Mouse (Mus musculus): ENCODE results near the gene Tjp3. TPM values are rescaled to one million over a fixed set of nuclear protein-coding genes. Genes with fewer than 3 reads are reported as not detected.
A peak's percentile ranks its signal among the peaks of the same experiment; 100 is the strongest.
"Not testable (repeated sequence)": the region's sequence is repeated elsewhere in the genome, so short reads cannot be mapped to it uniquely, and the experiment has no call there.

Gene Tjp3
- polyA plus RNA-seq, 1 experiment: 13.2 TPM

DNA sequence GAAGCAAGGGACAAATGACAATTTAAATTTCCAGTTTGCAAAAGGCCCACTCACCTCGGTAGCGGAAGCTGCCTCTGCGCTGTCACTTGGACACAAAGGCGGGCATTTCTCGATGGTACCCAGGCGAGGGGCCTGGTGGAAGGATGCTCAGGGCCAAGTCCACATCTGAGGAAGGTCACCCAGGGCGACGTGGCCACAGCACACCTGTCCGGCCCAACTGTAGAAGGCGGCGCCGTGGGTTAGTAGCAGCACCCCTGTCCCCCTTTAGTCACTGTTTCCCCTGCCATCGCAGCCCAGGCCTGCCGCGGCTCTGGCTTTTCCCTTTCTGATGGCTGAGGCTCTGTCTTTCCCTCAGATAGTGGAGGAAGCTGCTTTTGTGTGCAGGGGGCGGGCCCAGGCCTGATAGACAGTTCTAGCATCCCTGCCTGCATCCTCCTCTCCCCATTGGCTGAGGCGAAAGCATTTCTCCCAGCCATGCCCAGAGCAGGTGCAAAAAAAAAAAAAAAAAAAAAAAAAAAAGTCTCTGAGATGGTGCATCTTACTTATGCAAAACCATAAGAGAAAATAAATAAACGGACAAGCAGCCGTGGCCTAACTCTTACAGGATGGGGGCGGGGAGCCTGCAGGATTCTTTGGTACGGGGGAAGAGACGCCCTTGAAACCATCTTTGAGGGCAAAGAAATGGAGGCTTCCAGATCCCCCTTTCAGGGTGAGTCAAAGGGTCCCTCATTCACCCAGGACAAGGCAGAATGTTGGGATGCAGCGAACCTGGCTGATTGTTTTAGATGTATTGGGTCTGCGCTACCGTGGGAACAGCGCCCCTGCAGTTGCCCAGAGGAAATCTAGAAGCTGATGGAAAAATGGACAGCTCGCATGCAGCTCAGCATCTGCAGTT lies 60.7 kb downstream of the Tjp3 start, which contains the start of gene Atcay:
Gene Atcay (minus strand): TSS at position 396 of the 895 bp plus-strand sequence.
- Histone ChIP-seq H3K4me3 (ENCODE audit: insufficient read depth, low read depth, low read length) (no peak within 1 kb of the TSS), H3K4me1 (ENCODE audit: control insufficient read depth, insufficient read depth, low read length) (0 out of 2 replicates have a peak, but pooled peaks cover 3% of the 10 kb centered on the region), H3K27me3 (replicated peaks; ENCODE audit: control insufficient read depth, insufficient read depth, low read length) (no peaks in the 10 kb centered on the region), H3K27ac (ENCODE audit: insufficient read depth, low read depth, low read length) (no peak within 1 kb of the TSS), H3K36me3 (ENCODE audit: control insufficient read depth, insufficient read depth, low read length) (no peaks in the 10 kb centered on the region)
- WGBS: 9% methylated on average over 27 of the region's 27 CpGs
- TF ChIP-seq POLR2A (IDR thresholded peaks at IDR 0.05; ENCODE audit: low read depth, low read length) (no peak), CTCF (conservative IDR thresholded peaks at IDR 0.05; ENCODE audit: insufficient read depth, insufficient read length, low read depth, low read length) (peak; percentile 64)
- DNase-seq: no peak

GRCm38 (mm10) chr10:81229735-81230437 lies 61.5 kb downstream of the Tjp3 start:
- TF ChIP-seq CTCF (conservative IDR thresholded peaks at IDR 0.05; ENCODE audit: insufficient read depth, insufficient read length, low read depth, low read length): no peak
- TF ChIP-seq POLR2A (IDR thresholded peaks at IDR 0.05; ENCODE audit: low read depth, low read length): no peak
- no peaks in the 10 kb centered on the region for H3K27me3 ChIP-seq (replicated peaks; ENCODE audit: control insufficient read depth, insufficient read depth, low read length)
- H3K4me1 ChIP-seq (ENCODE audit: control insufficient read depth, insufficient read depth, low read length): 0 out of 2 replicates have a peak, but pooled peaks cover 3% of the 10 kb centered on the region
- no peak for DNase-seq
- no peaks in the 10 kb centered on the region for H3K36me3 ChIP-seq (ENCODE audit: control insufficient read depth, insufficient read depth, low read length)
- no peak overlapping the region for H3K4me3 ChIP-seq (ENCODE audit: insufficient read depth, low read depth, low read length)
- no peak overlapping the region for H3K27ac ChIP-seq (ENCODE audit: insufficient read depth, low read depth, low read length)
- WGBS: 19% methylated on average over 20 of the region's 20 CpGs

DNA sequence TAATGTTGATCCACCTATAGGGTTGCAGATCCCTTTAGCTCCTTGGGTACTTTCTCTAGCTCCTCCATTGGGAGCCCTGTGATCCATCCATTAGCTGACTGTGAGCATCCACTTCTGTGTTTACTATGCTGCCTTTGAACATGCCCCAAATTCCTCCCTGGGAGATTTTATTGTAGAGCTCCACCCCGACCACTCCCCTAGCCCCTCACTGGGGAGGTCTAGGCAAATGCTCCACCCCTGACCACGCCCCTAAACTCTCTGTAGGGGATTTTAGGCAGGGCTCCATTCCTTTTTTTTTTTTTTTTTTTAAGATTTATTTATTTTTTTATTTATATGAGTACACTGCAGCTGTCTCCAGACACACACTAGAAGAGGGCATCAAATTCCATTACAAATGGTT lies 67.7 kb downstream of the Tjp3 start:
- DNase-seq; H3K4me3 ChIP-seq (ENCODE audit: insufficient read depth, low read depth, low read length): not testable (repeated sequence)
- 50% methylated on average over 2 of the region's 2 CpGs for WGBS

More for the DNA sequence above, 67.7 kb downstream of the Tjp3 start:
- not testable (repeated sequence) for H3K4me1 ChIP-seq (ENCODE audit: control insufficient read depth, insufficient read depth, low read length); H3K36me3 ChIP-seq (ENCODE audit: control insufficient read depth, insufficient read depth, low read length); H3K27me3 ChIP-seq (replicated peaks; ENCODE audit: control insufficient read depth, insufficient read depth, low read length); H3K27ac ChIP-seq (ENCODE audit: insufficient read depth, low read depth, low read length)

Other genes starting within 250 kb of the Tjp3 start
- 183 and 212 TPM in 2 replicates for gene Sgta, start 231.4 kb downstream of the Tjp3 start, polyA plus RNA-seq (2012; rRNA removed)
- 22.2 and 26.1 TPM in 2 replicates for gene Thop1, start 221.5 kb downstream of the Tjp3 start, polyA plus RNA-seq (2012; rRNA removed)
- gene Creb3l3, start 192.7 kb downstream of the Tjp3 start, polyA plus RNA-seq (2012; rRNA removed): 0.20 and 0.52 TPM in 2 replicates
- gene Map2k2, start 185.7 kb downstream of the Tjp3 start, polyA plus RNA-seq (2012; rRNA removed): 173 and 180 TPM in 2 replicates
- 36.0 and 37.1 TPM in 2 replicates for gene Zbtb7a, start 156.4 kb downstream of the Tjp3 start, polyA plus RNA-seq (2012; rRNA removed)
- 34.6 and 36.8 TPM in 2 replicates for gene Pias4, start 123.7 kb downstream of the Tjp3 start, polyA plus RNA-seq (2012; rRNA removed)
- 1,330 and 1,454 TPM in 2 replicates for gene Eef2, start 115.0 kb downstream of the Tjp3 start, polyA plus RNA-seq (2012; rRNA removed)
- gene Dapk3, start 108.6 kb downstream of the Tjp3 start, polyA plus RNA-seq (2012; rRNA removed): 52.9 and 54.0 TPM in 2 replicates
- not detected in 2 replicates for gene 4930442H23Rik, start 107.7 kb downstream of the Tjp3 start, polyA plus RNA-seq (2012; rRNA removed)
- gene Nmrk2, start 89.5 kb downstream of the Tjp3 start, polyA plus RNA-seq (2012; rRNA removed): 0.97 TPM in 1 of 2 replicates, not detected in the other
- 0.05 and 0.39 TPM in 2 replicates for gene Atcay, start 60.7 kb downstream of the Tjp3 start, polyA plus RNA-seq (2012; rRNA removed)
- gene Zfr2, start 58.4 kb downstream of the Tjp3 start, polyA plus RNA-seq (2012; rRNA removed): 4.6 and 6.0 TPM in 2 replicates
- gene Matk, start 38.6 kb downstream of the Tjp3 start, polyA plus RNA-seq (2012; rRNA removed): 0.57 and 1.5 TPM in 2 replicates
- 130 TPM in 2 replicates for gene Mrpl54, start 24.6 kb downstream of the Tjp3 start, polyA plus RNA-seq (2012; rRNA removed)
- gene Apba3, start 24.6 kb downstream of the Tjp3 start, polyA plus RNA-seq (2012; rRNA removed): 142 and 147 TPM in 2 replicates
- gene Pip5k1c, start 1.4 kb upstream of the Tjp3 start, polyA plus RNA-seq (2012; rRNA removed): 70.7 and 76.3 TPM in 2 replicates
- gene Cactin, start 29.5 kb upstream of the Tjp3 start, polyA plus RNA-seq (2012; rRNA removed): 23.7 and 24.5 TPM in 2 replicates
- gene Tbxa2r, start 37.1 kb upstream of the Tjp3 start, polyA plus RNA-seq (2012; rRNA removed): 16.6 and 21.7 TPM in 2 replicates
- 1.4 and 1.5 TPM in 2 replicates for gene Gipc3, start 51.7 kb upstream of the Tjp3 start, polyA plus RNA-seq (2012; rRNA removed)
- 66.4 and 82.1 TPM in 2 replicates for gene Hmg20b, start 58.9 kb upstream of the Tjp3 start, polyA plus RNA-seq (2012; rRNA removed)
- 23.4 and 28.1 TPM in 2 replicates for gene Mfsd12, start 65.9 kb upstream of the Tjp3 start, polyA plus RNA-seq (2012; rRNA removed)
- 0.16 and 0.61 TPM in 2 replicates for gene 4930404N11Rik, start 74.2 kb upstream of the Tjp3 start, polyA plus RNA-seq (2012; rRNA removed)
- 41.1 and 49.8 TPM in 2 replicates for gene Fzr1, start 86.9 kb upstream of the Tjp3 start, polyA plus RNA-seq (2012; rRNA removed)
- 60.6 and 79.8 TPM in 2 replicates for gene Dohh, start 92.8 kb upstream of the Tjp3 start, polyA plus RNA-seq (2012; rRNA removed)
- gene Gm48551, start 92.9 kb upstream of the Tjp3 start, polyA plus RNA-seq (2012; rRNA removed): 2.1 and 2.3 TPM in 2 replicates
- 1.0 and 2.8 TPM in 2 replicates for gene Gm48552, start 97.4 kb upstream of the Tjp3 start, polyA plus RNA-seq (2012; rRNA removed)
- gene Smim24, start 101.5 kb upstream of the Tjp3 start, polyA plus RNA-seq (2012; rRNA removed): 693 and 694 TPM in 2 replicates
- gene Nfic, start 164.1 kb upstream of the Tjp3 start, polyA plus RNA-seq (2012; rRNA removed): 64.7 and 82.5 TPM in 2 replicates
- 0.18 and 0.27 TPM in 2 replicates for gene Celf5, start 191.1 kb upstream of the Tjp3 start, polyA plus RNA-seq (2012; rRNA removed)
- 148 and 190 TPM in 2 replicates for gene Ncln, start 204.8 kb upstream of the Tjp3 start, polyA plus RNA-seq (2012; rRNA removed)
- gene S1pr4, start 208.6 kb upstream of the Tjp3 start, polyA plus RNA-seq (2012; rRNA removed): 2.3 and 4.9 TPM in 2 replicates
- 1.7 and 2.1 TPM in 2 replicates for gene Gna15, start 232.6 kb upstream of the Tjp3 start, polyA plus RNA-seq (2012; rRNA removed)

Measured in kidney, adult 2 months (tissue).